Mouse (Mus musculus): ENCODE data around the gene Sap30bp.

The Sap30bp gene

DNA sequence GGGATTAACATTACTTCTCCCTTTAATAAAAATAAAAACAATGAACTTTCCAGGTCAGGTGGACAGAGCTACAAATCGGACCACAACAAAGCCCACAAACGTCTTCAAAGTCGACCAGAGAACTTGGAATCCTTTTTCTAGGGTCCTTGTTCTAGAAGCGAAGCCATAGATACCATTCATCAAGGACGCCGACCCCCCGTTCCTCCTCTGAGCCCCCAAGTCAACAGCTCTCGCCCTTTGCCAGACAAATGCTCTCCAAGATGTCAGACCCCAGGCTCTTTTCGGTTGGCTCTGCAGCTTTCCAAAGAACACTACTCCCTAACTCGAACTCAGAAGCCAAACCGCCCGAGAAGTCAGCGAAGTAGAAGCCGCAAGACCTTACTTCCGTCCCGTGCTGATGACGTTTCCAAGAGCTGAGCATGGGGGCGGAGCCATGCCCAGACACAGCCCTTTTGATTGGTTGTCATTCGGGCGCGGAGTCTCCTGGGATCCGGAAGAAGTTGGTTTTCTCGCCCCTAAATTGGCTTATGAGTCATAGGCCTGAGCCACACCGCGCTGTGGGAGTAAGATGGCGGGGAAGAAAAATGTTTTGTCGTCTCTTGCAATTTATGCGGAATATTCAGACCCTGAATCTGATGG, at the start of gene Sap30bp, which contains the start of gene Recql5:
TSS of gene Sap30bp (plus strand) at position 175 of the 639 bp plus-strand sequence.
TSS of gene Recql5 (minus strand) at position 370 of the 639 bp plus-strand sequence.
- peak; percentile 98 to 99 for DNase-seq

DNA sequence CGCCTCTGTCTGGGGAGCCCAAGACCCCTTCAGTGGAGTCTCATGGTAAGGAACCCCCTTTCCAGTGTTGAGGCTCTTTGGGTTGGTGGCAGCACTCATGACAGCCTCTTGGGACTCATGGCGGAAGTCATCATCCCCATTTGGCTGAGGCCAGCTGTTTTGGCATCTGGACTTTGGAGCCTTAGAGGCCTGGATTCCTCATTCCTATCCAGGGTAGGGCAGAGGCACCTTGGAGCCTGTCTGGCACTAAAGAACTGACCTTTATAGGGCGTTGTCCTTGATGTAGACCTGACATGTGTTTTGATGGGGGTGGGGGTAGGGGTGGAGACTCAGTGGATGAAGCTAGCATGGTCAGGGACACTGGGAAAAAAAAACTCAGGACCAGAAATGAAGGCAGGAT, 48.7 kb upstream of the Sap30bp start:
- peak; percentile 51 to 72 for DNase-seq

DNA sequence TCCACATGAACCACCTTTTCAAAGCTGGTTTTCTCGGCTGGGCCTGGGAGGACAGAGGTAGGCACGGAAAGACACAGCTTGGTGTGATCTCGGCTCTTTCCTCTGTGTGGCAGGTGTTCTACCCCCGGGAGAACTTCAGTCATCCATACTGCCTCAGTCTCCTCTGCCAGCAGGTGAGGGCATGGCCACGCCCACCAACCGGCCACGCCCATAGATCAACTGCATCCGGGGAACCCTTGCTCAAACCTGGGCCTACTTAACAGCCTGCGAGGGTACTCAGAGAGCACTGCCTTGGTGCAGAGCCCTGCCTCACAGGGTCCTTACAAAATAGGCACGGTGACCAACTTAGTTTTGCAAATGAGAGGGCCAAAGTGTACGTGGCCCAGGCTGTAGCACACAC, 47.8 kb upstream of the Sap30bp start:
- DNase-seq: no peak

DNA sequence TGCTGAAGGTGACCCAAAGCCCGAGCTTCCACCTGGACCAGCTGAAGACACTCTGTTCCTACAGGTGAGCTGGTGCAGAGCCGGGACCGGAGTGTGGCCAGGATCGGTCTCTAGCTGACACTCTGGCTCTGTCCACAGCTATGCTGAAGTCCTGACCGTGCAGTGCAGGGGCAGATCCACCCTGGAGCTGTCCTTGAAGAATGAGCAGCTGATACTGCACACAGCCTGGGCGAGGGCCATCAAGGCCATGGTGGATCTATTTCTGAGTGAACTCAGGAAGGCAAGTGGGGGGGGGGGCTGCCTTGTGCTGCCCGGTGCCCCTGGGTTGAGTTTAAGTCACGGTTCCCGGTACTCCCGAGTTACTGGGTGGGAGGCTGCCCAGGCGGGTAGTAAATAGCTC, 46.6 kb upstream of the Sap30bp start:
- no peak for DNase-seq

DNA sequence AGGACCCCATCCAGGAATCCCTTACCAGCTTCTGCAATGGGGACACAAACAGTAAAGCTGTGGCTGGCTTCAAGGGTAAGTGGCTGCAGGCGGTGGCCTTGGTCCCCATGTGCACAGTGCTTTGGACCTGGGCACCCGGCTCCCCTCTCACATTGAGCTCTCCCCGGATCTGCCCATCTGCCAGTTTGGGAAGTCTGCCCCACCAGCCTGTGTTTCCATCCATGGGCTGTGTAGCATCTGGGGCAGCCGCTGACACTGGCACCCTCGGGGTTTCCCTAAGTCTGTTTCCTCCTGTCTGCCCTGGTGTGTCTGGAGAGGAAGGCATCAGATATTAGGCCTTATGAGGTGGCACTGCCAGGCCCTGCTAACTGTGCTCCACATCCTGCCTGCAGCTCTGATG, 45.1 kb upstream of the Sap30bp start:
- DNase-seq: no peak

DNA sequence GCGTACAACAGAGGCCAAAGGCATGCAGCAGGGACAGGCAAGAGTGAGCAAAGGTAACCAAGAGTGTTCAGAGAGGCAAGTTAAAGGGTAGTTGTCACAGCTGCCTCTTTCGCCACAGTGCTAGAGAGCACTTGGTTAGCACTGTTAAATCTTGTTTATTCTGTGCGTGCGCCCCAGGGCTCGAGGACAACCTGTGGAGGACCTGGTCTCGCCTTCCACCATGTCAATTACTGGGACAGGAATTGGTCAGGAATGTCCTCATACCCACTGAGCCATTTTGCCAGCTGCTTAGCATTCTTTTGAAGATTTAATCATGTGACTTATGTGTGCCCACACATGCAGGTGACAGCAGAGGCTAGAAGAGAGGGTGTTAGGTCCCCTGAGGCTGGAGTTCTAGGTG, 43.9 kb upstream of the Sap30bp start:
- no peak for DNase-seq

DNA sequence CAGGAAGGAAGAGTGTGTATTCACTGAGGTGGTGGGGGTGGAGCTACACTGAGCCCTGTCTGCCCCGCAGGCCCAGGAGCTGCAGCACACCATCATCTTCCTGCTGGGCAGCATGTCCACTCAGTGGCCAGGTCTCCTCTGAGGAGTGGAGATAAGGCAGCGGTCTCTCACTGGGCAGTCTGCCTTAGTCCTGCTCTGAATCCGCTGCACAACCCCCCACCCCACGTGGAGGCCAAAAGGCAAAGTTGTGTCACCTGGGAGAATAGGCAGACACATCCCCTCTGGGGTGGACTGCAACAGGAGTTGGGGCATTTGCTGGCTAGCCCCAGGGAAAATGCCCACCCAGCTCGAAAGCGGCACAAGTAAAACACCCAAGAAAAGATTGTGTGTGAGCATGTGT, 40.9 kb upstream of the Sap30bp start:
- no peak for DNase-seq

DNA sequence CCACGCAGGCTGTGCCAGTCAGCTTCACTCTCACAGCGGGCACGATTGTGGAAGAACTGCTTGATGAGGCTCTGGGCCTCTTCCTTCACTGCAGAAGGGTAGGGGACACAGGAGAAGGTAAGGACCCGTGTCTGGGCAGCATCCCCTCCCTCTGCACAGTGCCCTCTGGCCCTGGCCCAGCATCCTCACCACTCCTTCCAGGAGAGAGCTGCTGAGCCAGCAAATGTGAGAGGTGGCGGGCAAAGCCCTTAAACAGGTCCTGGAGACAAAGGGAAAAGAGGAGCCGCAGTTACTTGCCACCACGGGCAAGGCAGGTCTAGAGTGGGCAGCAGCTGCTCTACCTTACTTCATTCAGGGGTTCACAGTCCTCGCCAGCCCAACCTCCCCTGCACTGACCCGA, 40.0 kb upstream of the Sap30bp start:
- peak; percentile 24 to 61 for DNase-seq

DNA sequence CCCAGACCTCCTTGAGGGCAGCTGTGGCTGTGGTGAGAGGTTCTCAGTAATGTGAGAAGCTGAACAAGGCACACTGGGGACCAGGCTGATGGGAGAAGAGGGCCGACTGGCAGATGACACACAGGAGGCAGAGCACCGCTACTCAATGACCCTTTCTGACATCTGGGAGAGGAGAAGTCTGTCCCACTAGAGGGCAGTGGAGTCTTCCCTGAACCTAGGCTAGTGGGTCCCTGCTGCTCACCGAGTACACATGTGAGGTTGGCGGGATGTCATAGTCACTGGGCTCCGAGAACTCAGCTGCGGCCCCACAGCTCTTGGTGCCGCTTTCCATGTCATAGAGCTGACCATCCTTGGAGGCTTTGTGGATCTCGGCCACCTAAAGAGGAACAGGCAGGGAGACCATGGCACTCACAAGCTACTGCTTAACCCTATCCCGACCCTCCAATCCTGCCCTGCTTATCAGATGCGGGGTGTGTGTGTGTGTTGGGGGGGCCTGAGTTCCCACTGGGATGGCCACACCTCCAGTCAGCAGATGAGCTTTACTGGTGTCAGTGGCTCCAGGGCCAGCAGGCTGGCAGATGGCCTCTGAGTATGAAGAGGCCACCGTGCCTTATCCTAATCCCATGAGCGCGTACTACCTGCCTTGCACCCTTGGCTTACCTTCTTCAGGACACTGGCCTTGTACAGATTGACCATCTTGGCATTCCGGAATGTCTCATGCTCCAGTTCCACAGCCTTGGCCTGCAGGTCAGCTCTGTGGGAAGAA, 38.1 kb upstream of the Sap30bp start:
- peak; percentile 49 to 57 for DNase-seq

DNA sequence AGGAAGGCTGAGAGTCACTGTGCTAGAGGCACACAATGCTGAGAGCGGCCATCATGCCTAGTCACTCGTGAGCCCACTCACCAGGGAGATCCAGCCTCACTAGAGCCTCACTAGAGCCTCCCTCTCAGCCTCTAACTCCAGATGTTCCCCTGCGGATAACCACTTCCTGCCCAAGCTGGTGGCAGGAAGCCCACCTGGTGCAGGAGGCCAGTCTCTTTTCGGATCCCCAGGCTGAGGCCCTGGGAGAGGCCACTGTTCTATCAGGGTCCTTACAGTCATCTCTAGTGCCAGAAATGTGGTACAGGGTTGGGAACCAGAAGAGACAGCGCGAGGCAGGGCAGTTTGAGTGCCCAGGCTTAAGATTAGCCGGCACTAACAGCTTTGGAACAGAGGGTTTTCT, 34.6 kb upstream of the Sap30bp start:
- DNase-seq: no peak

DNA sequence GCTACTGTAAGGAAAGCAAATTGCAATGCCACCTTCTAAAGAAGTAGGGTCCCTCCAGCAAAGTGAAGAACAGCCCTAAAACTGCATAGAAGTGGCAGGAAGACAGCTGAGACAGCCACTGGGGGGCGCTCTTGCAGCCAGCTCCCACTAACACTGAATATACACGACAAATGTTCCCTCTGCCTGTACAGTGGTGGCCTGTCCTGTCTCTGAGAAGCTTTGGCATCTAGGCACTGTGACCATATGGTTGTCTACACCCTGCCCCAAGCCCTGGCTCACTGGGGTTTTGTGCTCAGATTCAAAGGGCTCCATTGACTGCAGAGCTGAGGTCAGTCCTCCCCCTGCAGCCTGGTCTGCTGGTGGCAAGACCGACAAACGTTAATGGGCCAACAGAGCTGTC, 34.2 kb upstream of the Sap30bp start:
- DNase-seq: peak in 1 of 2 experiments; percentile 75

DNA sequence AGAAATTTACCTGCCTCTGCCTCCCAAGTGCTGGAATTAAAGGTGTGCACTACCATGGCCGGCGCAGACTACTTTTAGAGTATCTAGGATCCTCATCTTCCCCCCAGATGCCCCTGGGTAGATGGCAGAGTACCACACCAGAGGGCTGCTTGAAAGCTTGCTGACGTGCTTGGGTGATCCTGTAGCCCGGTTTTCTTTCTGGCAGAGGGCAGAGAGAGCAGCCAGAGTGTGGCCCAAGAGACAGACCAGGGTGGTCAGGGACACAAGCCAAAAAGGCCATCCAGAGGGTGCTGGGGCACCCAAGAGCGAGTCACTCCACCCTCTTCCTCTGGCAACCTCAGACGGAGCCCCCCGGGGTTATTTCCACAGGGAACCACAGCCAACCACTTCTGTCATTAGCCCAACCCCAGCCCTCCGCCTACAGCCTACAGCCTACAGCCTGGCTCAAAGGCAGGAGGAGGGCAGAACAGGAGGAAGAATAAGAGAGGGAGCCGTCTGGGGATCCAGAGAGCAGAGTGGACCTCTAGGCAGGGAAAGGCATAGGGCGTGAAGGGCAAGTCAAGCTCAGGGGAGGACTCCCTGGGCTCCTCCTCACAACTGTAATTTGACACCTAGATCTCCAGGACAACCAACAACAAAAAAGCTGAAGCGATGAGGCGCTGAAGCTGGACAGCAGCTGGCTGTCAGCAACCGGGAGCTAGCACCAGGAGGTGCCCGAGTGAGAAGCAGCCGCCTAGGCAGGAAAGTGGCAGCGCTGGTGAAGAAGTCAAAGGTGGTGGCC, 33.4 kb upstream of the Sap30bp start, which contains the start of gene Smim5:
TSS of gene Smim5 (plus strand) at position 481 of the 781 bp plus-strand sequence.
- peak; percentile 78 to 91 for DNase-seq

DNA sequence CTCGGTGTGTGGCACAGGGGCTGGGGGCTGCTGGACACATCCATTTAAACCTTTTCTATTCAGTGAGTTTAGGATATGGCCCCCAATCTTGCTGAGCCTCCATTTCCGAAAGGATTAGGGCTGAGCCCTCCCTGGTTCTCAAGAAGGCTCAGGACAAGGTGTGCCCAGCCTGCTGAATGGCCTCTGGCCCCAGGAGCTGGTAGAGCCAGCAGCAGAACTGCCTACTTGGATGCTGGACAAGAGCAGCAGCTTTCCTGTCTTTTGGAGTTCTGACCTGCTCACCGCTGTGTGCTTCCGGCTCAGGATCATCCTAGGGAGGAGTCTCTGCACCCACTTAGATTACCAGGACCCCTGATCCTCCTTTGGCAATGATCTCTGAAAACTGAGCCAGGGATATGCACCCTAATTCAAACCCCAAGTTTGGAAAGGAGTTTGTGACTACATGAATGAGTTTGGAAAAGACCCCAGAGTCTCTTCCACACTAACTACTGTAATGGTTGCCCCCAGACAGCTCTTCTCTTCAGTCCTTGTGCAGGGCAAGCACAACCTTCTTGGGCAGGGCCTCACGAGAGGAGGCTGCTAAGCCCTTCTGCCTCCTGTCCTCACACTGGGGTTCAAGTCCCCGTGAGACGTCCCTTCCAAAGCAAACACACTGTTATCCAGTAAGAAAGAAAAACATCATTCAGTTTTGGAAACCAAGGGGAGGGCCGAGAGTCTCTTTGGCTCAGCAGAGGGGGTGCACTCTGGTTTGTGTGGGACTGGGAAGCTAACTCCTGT, 32.3 kb upstream of the Sap30bp start:
- DNase-seq: peak; percentile 40 to 66

DNA sequence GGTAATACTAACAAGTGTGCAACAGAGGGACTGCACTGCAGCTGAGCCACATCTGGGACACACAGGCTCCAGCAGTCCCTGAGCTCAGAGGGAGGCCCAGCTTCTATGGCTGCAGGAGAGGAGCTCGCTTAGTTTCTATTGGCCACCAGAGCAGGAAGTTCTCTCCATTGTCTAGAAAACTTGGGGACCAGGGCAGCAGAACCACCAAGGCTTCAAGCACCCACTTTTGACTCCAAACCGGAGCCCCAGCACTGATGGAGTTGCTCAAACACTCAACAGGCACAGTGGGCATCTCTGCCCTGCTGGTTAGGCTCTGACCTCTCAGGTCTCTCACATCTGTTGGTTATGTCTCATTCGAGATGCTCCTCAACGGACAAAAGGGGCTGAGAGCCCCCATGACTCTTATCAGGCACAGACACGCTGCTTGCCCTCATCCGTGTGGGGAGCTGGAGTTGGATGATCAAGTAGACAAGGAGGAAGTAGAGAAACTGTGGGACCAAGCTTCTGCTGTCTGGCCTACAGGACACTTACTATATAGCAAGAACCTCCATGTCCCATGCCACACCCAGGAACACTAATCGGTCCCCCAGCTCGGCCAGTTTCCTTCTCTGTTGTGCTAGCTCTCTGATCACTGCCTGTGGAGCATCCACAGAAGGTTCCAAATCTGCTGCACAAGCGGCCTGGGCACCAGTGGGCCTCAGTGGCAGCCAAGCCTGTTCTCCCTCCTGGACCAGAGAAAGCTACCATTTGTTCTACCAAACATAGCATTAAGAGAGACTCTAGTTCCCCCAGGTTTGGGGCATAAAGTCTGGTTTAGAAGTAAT, 31.5 kb upstream of the Sap30bp start:
- no peak for DNase-seq

DNA sequence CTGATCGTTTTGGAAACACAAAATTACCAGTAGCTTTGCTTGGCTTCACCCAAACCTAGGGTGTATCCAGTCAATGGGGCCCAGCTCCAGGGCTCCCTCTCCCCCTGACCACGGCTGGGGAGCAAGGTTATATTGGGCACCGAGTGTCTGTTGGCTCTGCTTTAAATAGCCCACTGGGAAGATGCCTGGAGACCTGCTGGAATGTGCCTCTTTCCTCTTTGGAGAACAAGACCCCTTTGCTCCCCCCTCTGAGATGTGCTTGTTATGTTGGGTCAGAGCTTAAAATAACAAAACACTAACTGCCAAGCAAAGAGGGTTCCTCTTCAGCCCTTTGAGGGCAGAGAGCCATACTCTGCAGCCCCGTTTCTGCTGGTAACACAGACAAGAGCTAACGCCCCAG, 30.9 kb upstream of the Sap30bp start:
- no peak for DNase-seq

DNA sequence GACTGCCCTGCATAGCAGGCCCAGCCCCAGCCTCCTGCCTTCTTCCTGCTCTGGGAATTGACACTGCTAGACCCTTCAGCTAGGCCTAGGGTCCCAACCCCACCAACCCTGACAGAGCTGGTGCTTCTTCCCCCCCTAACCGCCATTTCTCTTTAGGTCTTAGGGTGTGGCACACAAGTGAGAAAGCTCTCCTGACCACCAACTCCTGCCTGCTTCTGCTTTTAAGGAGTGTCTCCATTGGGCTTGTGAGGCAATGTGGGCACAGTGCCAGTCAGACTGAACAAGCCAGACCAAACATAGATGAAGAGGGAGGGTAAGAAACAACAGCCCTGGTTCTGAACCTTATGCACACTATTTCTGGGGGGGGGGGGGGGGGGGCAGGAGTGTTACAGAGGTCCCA, 30.3 kb upstream of the Sap30bp start:
- peak in 1 of 2 experiments; percentile 62 for DNase-seq

DNA sequence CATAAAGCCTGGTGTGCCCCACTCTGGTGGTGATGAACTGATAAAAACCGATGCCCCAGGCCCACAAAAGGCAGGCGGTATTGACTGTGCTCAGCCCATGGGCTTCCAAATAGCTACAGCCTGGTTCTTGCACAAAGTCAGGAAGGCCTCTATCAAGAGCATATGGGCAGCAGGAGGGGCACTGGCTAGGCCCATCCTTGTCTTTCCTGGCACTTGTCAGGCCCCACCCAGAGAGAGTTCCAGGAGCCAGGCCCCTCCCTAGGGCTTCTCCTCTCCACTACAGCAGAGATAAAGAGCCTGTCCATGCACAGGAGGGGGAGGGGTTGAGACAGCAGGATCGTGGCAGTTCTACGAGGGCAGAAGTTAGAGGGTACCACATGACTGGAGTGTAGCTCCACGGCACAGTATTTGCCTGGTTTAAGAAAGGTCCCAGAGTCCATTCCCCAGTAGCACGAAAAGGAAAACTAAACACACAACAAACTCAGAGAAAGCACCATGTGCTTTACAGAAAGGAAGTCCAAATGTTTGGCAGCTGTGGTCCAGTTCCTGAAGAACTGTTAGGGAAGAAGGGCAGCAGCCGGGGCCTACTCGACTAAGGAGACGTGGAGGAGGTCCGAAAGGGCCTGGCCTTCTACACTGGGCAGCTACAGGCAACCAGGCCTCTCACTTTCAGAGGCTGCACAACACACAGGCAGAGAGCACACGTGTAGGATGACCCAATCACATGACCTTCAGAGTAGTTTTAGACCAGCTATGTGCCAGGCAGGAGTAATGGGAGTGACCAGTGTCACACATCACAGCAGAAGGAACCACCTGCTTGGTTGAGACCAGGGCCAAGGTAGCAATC, 29.5 kb upstream of the Sap30bp start:
- peak; percentile 43 to 51 for DNase-seq

DNA sequence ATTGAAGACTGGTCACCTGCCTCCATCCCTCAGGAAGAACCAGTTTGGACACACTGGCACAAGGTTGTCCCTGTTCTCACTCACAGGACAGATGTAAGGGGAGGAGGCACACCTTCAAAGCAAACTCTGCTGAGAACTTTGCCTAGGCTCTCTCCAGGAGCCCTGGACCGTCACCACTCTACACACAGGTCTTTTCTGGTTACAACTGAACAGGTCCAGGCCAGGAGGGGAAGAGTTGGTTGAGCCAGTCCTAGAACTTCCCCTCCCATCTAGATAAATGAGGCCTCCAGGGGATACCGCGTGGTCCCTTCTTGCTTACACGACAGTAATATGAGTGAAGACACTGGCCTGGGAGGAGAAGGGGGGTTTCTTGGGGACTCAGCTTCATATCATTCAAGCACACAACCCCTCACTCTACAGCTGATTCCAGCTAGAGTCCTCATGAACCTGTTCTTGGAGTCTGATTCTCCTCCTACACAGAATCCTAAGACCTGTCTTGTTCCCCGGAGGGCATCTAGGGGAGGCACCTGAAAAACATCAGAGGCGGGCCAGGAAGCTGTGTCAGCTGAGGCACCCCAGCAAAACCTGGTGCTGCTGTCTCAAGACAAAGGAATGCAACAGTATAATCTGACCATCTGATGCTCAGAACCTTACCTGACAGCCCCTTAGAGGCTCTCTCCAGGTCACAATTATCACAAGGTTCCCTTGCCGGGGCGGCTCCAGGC, 28.7 kb upstream of the Sap30bp start:
- DNase-seq: peak; percentile 27 to 42

DNA sequence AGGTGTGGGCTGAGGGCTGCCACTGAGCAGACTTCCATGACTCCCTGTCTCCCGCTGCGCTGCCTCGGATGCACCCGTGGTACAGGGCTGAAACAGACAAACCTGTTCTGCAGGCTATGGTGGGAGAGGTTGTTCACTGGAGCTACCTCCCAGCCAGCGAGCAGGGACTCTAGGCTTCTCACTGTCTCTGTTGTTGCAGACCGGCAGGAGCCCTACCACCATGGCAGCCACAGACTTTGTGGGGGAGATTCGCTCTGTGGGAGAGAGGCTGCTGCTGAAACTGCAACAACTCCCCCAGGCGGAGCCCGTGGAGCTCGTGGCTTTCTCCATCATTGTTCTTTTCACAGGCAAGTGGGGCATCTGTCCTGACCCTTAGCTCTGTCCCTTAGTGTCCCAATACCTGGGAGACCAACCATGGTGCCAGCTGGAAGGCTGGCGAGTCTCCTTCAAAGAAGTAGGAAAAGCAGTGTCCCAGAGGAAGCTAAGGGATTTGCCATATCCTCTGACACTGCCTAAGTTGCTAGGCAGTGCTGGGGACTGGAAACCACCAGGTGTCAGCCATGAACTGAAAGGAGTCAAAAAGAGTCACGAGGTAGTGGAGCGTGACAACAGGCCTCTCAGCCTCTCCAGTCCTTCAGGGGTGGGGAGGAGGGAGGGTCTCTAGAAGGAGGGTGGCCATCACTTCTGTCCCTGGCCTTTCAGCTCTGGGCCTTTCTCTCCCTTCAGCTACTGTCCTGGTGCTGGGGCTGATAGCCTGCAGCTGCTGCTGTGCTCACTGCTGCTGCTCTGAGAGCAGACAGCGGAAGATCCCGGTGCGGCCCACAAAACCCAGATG, 27.9 kb upstream of the Sap30bp start:
- peak in 1 of 2 experiments; percentile 35 for DNase-seq
